Mouse (Mus musculus) layer of hippocampus, adult 9-10 months (tissue): ENCODE measurements at regions not wholly inside any gene's neighbourhood (a gene's known extent, or its start where the extent isn't known, plus 50 kb on each side); places are given as distances from the start of the nearest gene placed in this dataset.
A peak's percentile ranks its signal among the peaks of the same experiment; 100 is the strongest.

Experiments
- DNase-seq: peaks from one replicate; pipeline ENCODE4 v3.0.0; 2022; ENCODE audit warnings: low spot score

DNA sequence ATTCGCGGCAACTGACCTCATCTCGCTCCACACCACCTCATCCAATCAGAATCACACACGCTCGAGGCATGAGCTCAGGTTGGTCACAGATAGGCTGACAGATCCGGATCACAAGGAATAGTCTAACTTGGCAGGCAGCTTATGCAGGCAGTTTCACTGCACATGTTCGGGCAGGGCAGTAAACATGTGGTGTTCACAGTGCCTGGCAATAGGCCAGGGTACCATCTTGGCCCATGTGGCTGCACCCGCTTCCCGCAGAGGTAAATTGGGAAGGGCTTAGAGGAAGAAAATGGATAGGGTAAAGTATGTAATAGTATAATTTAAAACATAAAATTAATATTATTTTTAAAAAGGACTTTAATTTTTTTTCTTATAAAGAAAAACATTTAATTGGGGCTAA, 372.4 kb downstream of the Pabpc4l start:
- DNase-seq: no peak

DNA sequence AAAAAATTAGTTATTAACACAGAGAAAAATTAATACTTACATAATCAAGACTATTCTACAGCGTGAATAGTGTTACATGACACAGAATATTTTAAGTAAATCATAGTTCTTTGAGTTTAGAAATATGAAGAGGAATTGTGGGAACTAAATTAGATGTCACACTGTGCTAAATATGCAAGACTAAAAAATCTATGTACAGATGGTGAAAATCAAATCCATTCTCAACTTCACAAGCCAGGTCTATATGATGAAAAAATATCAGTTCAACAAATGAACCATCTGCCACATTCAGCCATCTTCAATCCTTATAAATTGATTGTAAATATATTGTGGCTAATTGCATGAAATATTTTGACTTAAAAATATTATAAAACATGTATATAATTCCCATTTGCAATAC, 393.2 kb downstream of the Pabpc4l start:
- DNase-seq: no peak

DNA sequence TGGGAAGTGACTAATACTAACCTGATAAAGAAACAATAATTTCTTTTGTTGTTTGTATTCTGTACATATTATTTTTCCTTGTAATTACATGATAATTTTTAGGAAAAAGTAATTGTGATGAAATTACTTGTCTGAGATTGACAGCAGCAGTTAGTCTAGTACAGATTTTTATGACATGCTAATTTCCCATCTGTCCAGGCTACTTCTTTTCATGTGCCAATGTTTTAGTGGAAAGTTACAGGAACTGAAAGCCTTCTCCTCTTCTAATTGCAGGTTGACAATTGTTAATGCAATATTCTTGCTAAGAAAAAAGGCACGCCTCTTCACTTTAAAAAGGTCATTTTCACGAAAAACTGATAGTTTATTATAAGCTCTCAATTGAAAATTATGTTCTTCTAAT, 414.0 kb downstream of the Pabpc4l start:
- DNase-seq: peak; percentile 12
